Mouse (Mus musculus) limb, embryonic 10.5 days (tissue): ENCODE results near the gene Nsd1. TPM values are rescaled to one million over a fixed set of nuclear protein-coding genes. Genes with fewer than 3 reads are reported as not detected.

Experiments used
- DNase-seq: peaks from one replicate; pipeline ENCODE4 v3.0.0-alpha.2; 2017; ENCODE audit warnings: low spot score
- H3K27ac ChIP-seq: fragments of 300-500 bp; sonication (generic); 2 replicates; pipeline ENCODE4 v1.5.1; 2016; ENCODE audit warnings: mild to moderate bottlenecking
- H3K27me3 ChIP-seq: fragments of 300-500 bp; sonication (generic); 2 replicates; pipeline ENCODE4 v1.6.1; 2016; ENCODE audit warnings: low read depth, mild to moderate bottlenecking; ENCODE audit not compliant: poor library complexity, severe bottlenecking
- H3K36me3 ChIP-seq: fragments of 300-500 bp; sonication (generic); 2 replicates; pipeline ENCODE4 v1.6.1; 2016; ENCODE audit warnings: mild to moderate bottlenecking, moderate library complexity
- H3K4me1 ChIP-seq: fragments of 300-500 bp; sonication (generic); 2 replicates; pipeline ENCODE4 v1.6.1; 2016
- H3K4me3 ChIP-seq: fragments of 300-500 bp; sonication (generic); 2 replicates; pipeline ENCODE4 v1.5.1; 2016; ENCODE audit warnings: mild to moderate bottlenecking, moderate library complexity
- H3K9me3 ChIP-seq: fragments of 300-500 bp; sonication (generic); replicated peaks from 2 replicates; pipeline ENCODE4 v1.6.1; 2016; ENCODE audit warnings: mild to moderate bottlenecking
- WGBS: fragments of 180-500 bp; shearing (Covaris S2); methylation state at CpG from one replicate; pipeline ENCODE4 v1.1.7; 2016; 5-methylcytosine and 5-hydroxymethylcytosine counted together
- polyA plus RNA-seq: library from polyadenylated mRNA; unstranded; fragments of >200 nt; fragmentation: Nextera tagmentation; extraction: Ambion mirVana; gene quantifications from 2 replicates; pipeline ENCODE4 v1.2.1, GENCODE M21; 2016

The Nsd1 gene
- polyA plus RNA-seq, result 63.5 and 69.1 TPM in 2 replicates

GRCm38 (mm10) chr13:55209649-55210192 is at the start of gene Nsd1:
Gene Nsd1, plus strand, starts transcription at chr13:55209782.
- H3K4me1 ChIP-seq, result peaks cover 38% of the 10 kb centered on the region
- 21% methylated on average over 31 of the region's 31 CpGs for WGBS
- H3K36me3 ChIP-seq, result peaks cover 17% of the 10 kb centered on the region
- no peaks in the 10 kb centered on the region for H3K27me3 ChIP-seq
- DNase-seq, result no peak
- peak within 1 kb of the TSS; percentile 97 for H3K27ac ChIP-seq
- peak within 1 kb of the TSS; percentile 91 for H3K4me3 ChIP-seq
- H3K9me3 ChIP-seq, result no peaks in the 10 kb centered on the region

GRCm38 (mm10) chr13:55162365-55162764 is 47.2 kb upstream of the Nsd1 start:
- no peak overlapping the region for H3K4me3 ChIP-seq
- H3K4me1 ChIP-seq, result no peaks in the 10 kb centered on the region
- WGBS, result 56% methylated on average over 7 of the region's 7 CpGs
- H3K27ac ChIP-seq, result no peak overlapping the region
- H3K27me3 ChIP-seq, result no peaks in the 10 kb centered on the region
- no peaks in the 10 kb centered on the region for H3K36me3 ChIP-seq
- no peaks in the 10 kb centered on the region for H3K9me3 ChIP-seq
- no peak for DNase-seq

- Histone ChIP-seq H3K4me3 (no peak overlapping the region), H3K36me3 (no peaks in the 10 kb centered on the region), H3K9me3 (no peaks in the 10 kb centered on the region), H3K27me3 (no peaks in the 10 kb centered on the region), H3K27ac (no peak overlapping the region), H3K4me1 (no peaks in the 10 kb centered on the region)
- no peak for DNase-seq
- WGBS, result 82% methylated on average over 5 of the region's 5 CpGs
These were observed 46.0 kb upstream of the Nsd1 start for GRCm38 (mm10) chr13:55163553-55163952.

- no peak overlapping the region for H3K27ac ChIP-seq
- H3K9me3 ChIP-seq, result no peaks in the 10 kb centered on the region
- no peaks in the 10 kb centered on the region for H3K36me3 ChIP-seq
- peaks cover 7% of the 10 kb centered on the region for H3K4me1 ChIP-seq
- H3K4me3 ChIP-seq, result no peak overlapping the region
- no peaks in the 10 kb centered on the region for H3K27me3 ChIP-seq
- no peak for DNase-seq
- WGBS, result 93% methylated on average over 16 of the region's 16 CpGs
These were observed 43.7 kb upstream of the Nsd1 start for GRCm38 (mm10) chr13:55165831-55166339.

GRCm38 (mm10) chr13:55166806-55167725 is 42.5 kb upstream of the Nsd1 start:
- 88% methylated on average over 32 of the region's 32 CpGs for WGBS
- Histone ChIP-seq H3K27me3 (no peaks in the 10 kb centered on the region), H3K9me3 (no peaks in the 10 kb centered on the region), H3K36me3 (no peaks in the 10 kb centered on the region), H3K4me1 (peaks cover 16% of the 10 kb centered on the region), H3K4me3 (no peak overlapping the region), H3K27ac (no peak overlapping the region)
- no peak for DNase-seq

GRCm38 (mm10) chr13:55167798-55168197 is 41.8 kb upstream of the Nsd1 start:
- Histone ChIP-seq H3K9me3 (no peaks in the 10 kb centered on the region), H3K4me3 (no peak overlapping the region), H3K27ac (no peak overlapping the region), H3K27me3 (no peaks in the 10 kb centered on the region), H3K4me1 (peaks cover 23% of the 10 kb centered on the region), H3K36me3 (no peaks in the 10 kb centered on the region)
- no peak for DNase-seq
- WGBS, result 87% methylated on average over 11 of the region's 11 CpGs

- 99% methylated on average over 5 of the region's 5 CpGs for WGBS
- H3K4me3 ChIP-seq, result no peak overlapping the region
- H3K4me1 ChIP-seq, result peaks cover 23% of the 10 kb centered on the region
- DNase-seq, result no peak
- H3K27ac ChIP-seq, result no peak overlapping the region
- no peaks in the 10 kb centered on the region for H3K36me3 ChIP-seq
- no peaks in the 10 kb centered on the region for H3K9me3 ChIP-seq
- no peaks in the 10 kb centered on the region for H3K27me3 ChIP-seq
These were observed 41.3 kb upstream of the Nsd1 start for GRCm38 (mm10) chr13:55168255-55168654.

GRCm38 (mm10) chr13:55168958-55169369 is 40.6 kb upstream of the Nsd1 start:
- WGBS, result 82% methylated on average over 13 of the region's 13 CpGs
- H3K9me3 ChIP-seq, result no peaks in the 10 kb centered on the region
- H3K27me3 ChIP-seq, result no peaks in the 10 kb centered on the region
- no peaks in the 10 kb centered on the region for H3K36me3 ChIP-seq
- no peak for DNase-seq
- H3K4me3 ChIP-seq, result no peak overlapping the region
- H3K27ac ChIP-seq, result peak overlapping the region; percentile 56; the same call in 1 of the 2 replicates
- H3K4me1 ChIP-seq, result peaks cover 23% of the 10 kb centered on the region

GRCm38 (mm10) chr13:55171517-55172335 is 37.9 kb upstream of the Nsd1 start:
- peak; percentile 63 for DNase-seq
- H3K36me3 ChIP-seq, result no peaks in the 10 kb centered on the region
- H3K9me3 ChIP-seq, result no peaks in the 10 kb centered on the region
- no peaks in the 10 kb centered on the region for H3K27me3 ChIP-seq
- H3K27ac ChIP-seq, result peak overlapping the region; percentile 33; the same call in 1 of the 2 replicates
- WGBS, result 19% methylated on average over 26 of the region's 26 CpGs
- peaks cover 29% of the 10 kb centered on the region for H3K4me1 ChIP-seq
- H3K4me3 ChIP-seq, result peak overlapping the region; percentile 32

DNA sequence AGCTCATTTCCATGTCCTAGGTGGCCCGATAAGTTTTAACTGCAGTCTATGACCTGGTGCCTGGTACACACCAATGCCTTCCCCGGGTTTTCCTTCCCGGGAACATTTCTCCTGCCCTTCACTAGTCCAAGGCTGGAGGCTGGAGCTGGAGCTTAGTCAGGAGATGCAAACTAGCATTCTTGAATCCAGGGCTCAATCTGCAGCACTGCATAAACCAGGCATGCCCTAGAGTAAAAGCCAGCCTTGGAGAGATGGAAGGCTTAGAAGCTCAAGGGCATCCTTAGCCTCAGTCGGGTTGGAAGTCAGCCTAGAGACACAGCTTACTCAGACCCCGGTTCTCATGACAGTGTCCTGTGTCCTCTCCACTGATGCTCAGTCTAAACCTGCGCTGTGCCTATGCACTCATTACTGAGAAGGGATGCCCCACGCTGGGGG is 37.2 kb upstream of the Nsd1 start:
- Histone ChIP-seq H3K9me3 (no peaks in the 10 kb centered on the region), H3K27ac (peak overlapping the region; percentile 33; the same call in 1 of the 2 replicates), H3K4me3 (no peak overlapping the region), H3K36me3 (no peaks in the 10 kb centered on the region), H3K27me3 (no peaks in the 10 kb centered on the region), H3K4me1 (peaks cover 29% of the 10 kb centered on the region)
- 55% methylated on average over 7 of the region's 7 CpGs for WGBS
- no peak for DNase-seq

- peaks cover 25% of the 10 kb centered on the region for H3K4me1 ChIP-seq
- no peak for DNase-seq
- no peaks in the 10 kb centered on the region for H3K9me3 ChIP-seq
- no peak overlapping the region for H3K4me3 ChIP-seq
- H3K27me3 ChIP-seq, result no peaks in the 10 kb centered on the region
- H3K27ac ChIP-seq, result no peak overlapping the region
- H3K36me3 ChIP-seq, result no peaks in the 10 kb centered on the region
- WGBS, result 76% methylated on average over 11 of the region's 11 CpGs
These were observed 35.2 kb upstream of the Nsd1 start for GRCm38 (mm10) chr13:55174347-55174746.

DNA sequence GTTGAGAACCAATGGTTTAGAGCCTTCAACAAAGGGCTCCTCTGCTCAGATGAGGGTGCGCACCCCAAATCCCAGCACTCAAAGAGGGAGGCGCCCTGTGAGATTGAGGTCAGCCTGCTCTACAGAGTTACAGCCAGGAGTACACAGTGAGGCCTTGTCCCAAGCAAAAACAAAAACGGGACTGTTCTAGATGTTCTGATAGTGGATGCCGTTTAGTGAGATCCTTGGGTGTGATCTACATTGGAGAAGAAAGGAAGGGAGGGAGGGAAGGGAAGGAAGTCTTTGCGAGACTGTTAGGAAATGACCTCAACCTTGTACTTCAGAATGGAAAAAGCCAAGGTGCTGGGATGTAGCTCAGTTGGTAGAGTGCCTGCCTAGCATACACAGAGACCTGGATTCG is 33.3 kb upstream of the Nsd1 start:
- H3K9me3 ChIP-seq, result no peaks in the 10 kb centered on the region
- no peak overlapping the region for H3K27ac ChIP-seq
- no peak for DNase-seq
- no peak overlapping the region for H3K4me3 ChIP-seq
- peaks cover 24% of the 10 kb centered on the region for H3K4me1 ChIP-seq
- H3K36me3 ChIP-seq, result no peaks in the 10 kb centered on the region
- no peaks in the 10 kb centered on the region for H3K27me3 ChIP-seq
- WGBS, result 91% methylated on average over 6 of the region's 6 CpGs
